Mouse (Mus musculus): ENCODE data around the gene 1810049J17Rik. TPM values are rescaled to one million over a fixed set of nuclear protein-coding genes. Genes with fewer than 3 reads are reported as not detected.
A peak's percentile ranks its signal among the peaks of the same experiment; 100 is the strongest.

The 1810049J17Rik gene
- total and polyA plus RNA-seq, 3 experiments = 23.9 TPM; not detected in 2

DNA sequence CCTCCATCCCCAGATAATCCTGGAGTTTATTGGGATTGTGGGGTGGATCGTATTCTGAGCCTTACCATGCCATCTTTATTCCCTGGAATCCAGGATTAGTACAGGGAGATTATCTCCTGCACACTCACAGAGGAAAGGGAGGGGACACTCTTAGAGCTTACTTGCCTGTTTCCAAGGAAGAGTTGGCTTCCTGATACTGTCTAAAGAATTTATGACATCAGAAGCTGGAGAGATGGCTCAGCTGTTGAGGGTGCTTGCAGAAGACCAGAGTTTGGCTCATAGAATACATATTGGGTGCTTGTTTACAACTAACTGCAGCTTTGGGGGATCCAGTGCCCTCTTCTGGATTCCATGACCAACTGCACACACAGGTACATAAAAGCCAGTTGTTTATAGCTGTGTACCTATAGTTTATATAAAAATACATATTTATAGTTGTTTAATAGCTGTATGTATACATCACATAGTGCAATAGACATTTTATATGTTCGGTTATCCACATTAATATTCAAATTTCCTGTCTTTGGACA is 32.6 kb upstream of the 1810049J17Rik start:
- peak; percentile 58 for DNase-seq (ENCODE audit: low read depth, low spot score)
- no peak overlapping the region for H3K9ac ChIP-seq (ENCODE audit: control insufficient read depth, low read depth, low read length, poor library complexity, severe bottlenecking)
- peaks cover 0 to 2% of the 10 kb centered on the region in 2 experiments; a peak in 1 of 4 replicates for H3K4me1 ChIP-seq (ENCODE audit: control insufficient read depth in 1 of 2, insufficient read depth in 2 of 2, low read length in 2 of 2)
- 0 out of 2 replicates have a peak, but pooled peaks cover 5% of the 10 kb centered on the region for H3K79me2 ChIP-seq (ENCODE audit: control insufficient read depth, insufficient read depth, low read length, poor library complexity)
- no peak overlapping the region for H3K27ac ChIP-seq (ENCODE audit: control insufficient read depth, low read depth, low read length)
- H3K27me3 ChIP-seq (ENCODE audit: control insufficient read depth in 1 of 2, insufficient read depth in 2 of 2, low read length in 2 of 2) = no peaks in the 10 kb centered on the region
- no peaks in the 10 kb centered on the region for H3K9me3 ChIP-seq (replicated peaks; ENCODE audit: insufficient read depth, low read length)
- peak; percentile 53 for TF ChIP-seq SMC3 (IDR thresholded peaks at IDR 0.05; ENCODE audit: low read depth, low read length)
- TF ChIP-seq CTCF (IDR thresholded peaks at IDR 0.05 in 2 of 3, conservative IDR thresholded peaks at IDR 0.05 in 1 of 3; ENCODE audit: control insufficient read depth in 1 of 3, insufficient read depth in 1 of 3, low read depth in 2 of 3, low read length in 3 of 3, poor library complexity in 1 of 3, severe bottlenecking in 1 of 3) = peak; percentile 46 to 56 (median 47); a peak in 5 of 6 replicates
- TF ChIP-seq RAD21 (IDR thresholded peaks at IDR 0.05; ENCODE audit: low read depth, low read length) = peak; percentile 41
- TF ChIP-seq TCF12 (IDR thresholded peaks at IDR 0.05; ENCODE audit: low read depth, low read length) = no peak
- no peak for TF ChIP-seq MAX (IDR thresholded peaks at IDR 0.05; ENCODE audit: low read length)
- peak; percentile 17; the same call in 1 of the 2 replicates for TF ChIP-seq ZC3H11A (IDR thresholded peaks at IDR 0.05; ENCODE audit: low read depth, low read length)
- TF ChIP-seq ELF1 (IDR thresholded peaks at IDR 0.05; ENCODE audit: low read depth, low read length) = no peak
- TF ChIP-seq E2F4 (IDR thresholded peaks at IDR 0.05; ENCODE audit: borderline replicate concordance, low read depth, low read length) = no peak
- TF ChIP-seq HCFC1 (IDR thresholded peaks at IDR 0.05; ENCODE audit: low read depth, low read length) = no peak
- H3K4me3 ChIP-seq (ENCODE audit: control insufficient read depth in 1 of 2, insufficient read depth in 1 of 2, low read depth in 2 of 2, low read length in 2 of 2) = no peak overlapping the region
- peaks cover 4 to 30% of the 10 kb centered on the region in 2 experiments for H3K36me3 ChIP-seq (ENCODE audit: control insufficient read depth in 1 of 2, insufficient read depth in 2 of 2, low read length in 2 of 2)

DNA sequence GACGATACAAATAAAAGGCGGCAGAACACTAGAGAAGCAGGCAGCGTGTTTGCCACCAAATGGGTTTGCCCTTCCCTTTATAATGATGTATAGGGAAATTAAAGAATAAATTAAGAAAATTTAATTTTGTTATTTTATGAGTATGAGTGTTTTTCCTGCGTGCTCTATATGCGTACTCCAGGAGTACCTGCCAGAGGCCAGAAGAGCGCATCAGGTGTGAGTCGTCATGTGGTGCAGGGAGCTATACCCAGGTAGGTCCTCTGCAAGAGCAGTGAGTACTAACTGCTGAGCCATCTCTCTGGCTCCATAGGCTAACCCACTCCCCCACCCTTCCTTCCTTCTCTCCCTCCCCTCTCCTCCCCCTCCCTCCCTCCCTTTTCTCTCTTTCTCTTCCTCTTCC is 29.8 kb upstream of the 1810049J17Rik start:
- no peaks in the 10 kb centered on the region for H3K27me3 ChIP-seq (ENCODE audit: control insufficient read depth in 1 of 2, insufficient read depth in 2 of 2, low read length in 2 of 2)
- H3K4me1 ChIP-seq (ENCODE audit: control insufficient read depth in 1 of 2, insufficient read depth in 2 of 2, low read length in 2 of 2) = no peaks in the 10 kb centered on the region
- no peak overlapping the region for H3K27ac ChIP-seq (ENCODE audit: control insufficient read depth, low read depth, low read length)
- peaks cover 0 to 39% of the 10 kb centered on the region in 2 experiments; a peak in 3 of 4 replicates for H3K36me3 ChIP-seq (ENCODE audit: control insufficient read depth in 1 of 2, insufficient read depth in 2 of 2, low read length in 2 of 2)
- no peaks in the 10 kb centered on the region for H3K9me3 ChIP-seq (replicated peaks; ENCODE audit: insufficient read depth, low read length)
- no peak overlapping the region for H3K9ac ChIP-seq (ENCODE audit: control insufficient read depth, low read depth, low read length, poor library complexity, severe bottlenecking)
- TF ChIP-seq NELFE (IDR thresholded peaks at IDR 0.05; ENCODE audit: low read depth, low read length) (no peak), ETS1 (IDR thresholded peaks at IDR 0.05; ENCODE audit: low read depth, low read length) (no peak), E2F4 (IDR thresholded peaks at IDR 0.05; ENCODE audit: borderline replicate concordance, low read depth, low read length) (no peak), HCFC1 (IDR thresholded peaks at IDR 0.05; ENCODE audit: low read depth, low read length) (no peak), ZNF384 (IDR thresholded peaks at IDR 0.05; ENCODE audit: low read depth, low read length) (no peak), TBP (IDR thresholded peaks at IDR 0.05; ENCODE audit: low read depth, low read length) (no peak), MXI1 (IDR thresholded peaks at IDR 0.05; ENCODE audit: low read depth, low read length) (no peak), MYB (IDR thresholded peaks at IDR 0.05; ENCODE audit: low read depth, low read length) (no peak), USF1 (IDR thresholded peaks at IDR 0.05; ENCODE audit: low read depth, low read length) (no peak), ZC3H11A (IDR thresholded peaks at IDR 0.05; ENCODE audit: low read depth, low read length) (no peak), CHD1 (IDR thresholded peaks at IDR 0.05; ENCODE audit: low read depth, low read length) (no peak), ZKSCAN1 (IDR thresholded peaks at IDR 0.05; ENCODE audit: low read depth, low read length) (no peak), SMC3 (IDR thresholded peaks at IDR 0.05; ENCODE audit: low read depth, low read length) (no peak)
- H3K79me2 ChIP-seq (ENCODE audit: control insufficient read depth, insufficient read depth, low read length, poor library complexity) = peaks cover 5% of the 10 kb centered on the region; the same call in 1 of the 2 replicates
- no peak for DNase-seq (ENCODE audit: low read depth, low spot score)
- no peak overlapping the region for H3K4me3 ChIP-seq (ENCODE audit: control insufficient read depth in 1 of 2, insufficient read depth in 1 of 2, low read depth in 2 of 2, low read length in 2 of 2)

All from MEL (cell line).